9 mouse cellular contexts compared by ENCODE assay signal in the genomic region with DNA sequence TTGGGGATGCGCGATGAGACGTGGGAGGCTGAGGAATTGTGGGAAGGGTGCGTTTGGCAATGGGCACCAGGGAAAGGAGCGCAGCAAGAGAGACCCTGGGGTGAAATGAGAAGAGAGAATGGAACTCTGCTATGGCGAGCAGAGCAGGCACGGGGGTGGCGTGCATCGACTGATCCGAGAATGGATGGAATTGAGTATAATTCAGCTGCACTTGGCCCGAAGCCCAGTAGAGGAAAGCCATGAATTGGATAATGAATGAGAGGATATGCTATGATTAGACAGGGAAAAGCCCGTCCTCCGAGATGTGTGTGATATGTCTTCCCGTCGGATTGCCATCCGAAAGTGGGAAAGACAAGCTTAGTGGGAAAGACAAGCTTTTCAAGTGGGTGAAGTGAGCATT. TPM values are rescaled to one million over a fixed set of nuclear protein-coding genes. Genes with fewer than 3 reads are reported as not detected.
A peak's percentile ranks its signal among the peaks of the same experiment; 100 is the strongest.
DNase-seq lines count a peak whose midpoint lies in the region; ATAC-seq and TF ChIP-seq lines count a peak whose summit lies in the region.
"Had no signal": no experiment of that assay in that cellular context is flagged by ENCODE, and none has a peak within 500 bp of the region (broad histone marks: within the 10 kb centered on the region; RNA-seq: fewer than 3 reads in every experiment).

No protein-coding gene starts in this region.

- ATAC-seq in lung, embryonic 14.5 days (ENCODE audit: insufficient read depth): peak; percentile 63; the same call in 1 of the 2 replicates

- no peak overlapping the region for H3K4me3 ChIP-seq in lung, embryonic 14.5 days (ENCODE audit: low read depth, low read length)

- H3K27me3 ChIP-seq in lung, embryonic 14.5 days (ENCODE audit: insufficient read depth, low read length): no peaks in the 10 kb centered on the region

- H3K4me2 ChIP-seq in lung, embryonic 14.5 days: no peak overlapping the region

- H3K36me3 ChIP-seq in lung, embryonic 14.5 days (ENCODE audit: insufficient read depth): no peaks in the 10 kb centered on the region

- 47% methylated on average over 16 of the region's 16 CpGs for WGBS in lung, embryonic 14.5 days

- peak; percentile 27 for DNase-seq in cerebellum, postnatal 36 days
- no peak for DNase-seq in cerebellum, adult 9-10 months
- peak; percentile 77 for DNase-seq in lung, embryonic 14.5 days
- no peak for DNase-seq in lung, postnatal 25 days (ENCODE audit: low spot score)
- peak; percentile 38 to 78 for DNase-seq in layer of hippocampus, adult 18-20 months (ENCODE audit: low spot score in 2 of 2)
- peak; percentile 67 to 71 for DNase-seq in right cerebral cortex, adult 2 months (ENCODE audit: low spot score in 2 of 2)
- no peak for DNase-seq in retina, postnatal 1 day
- DNase-seq in B cell, adult 2 months: no peak
- DNase-seq: kidney, adult 2 months had no signal

- H3K9me3 ChIP-seq in lung, embryonic 14.5 days (ENCODE audit: low read depth, low read length): no peaks in the 10 kb centered on the region

- no peak overlapping the region for H3K9ac ChIP-seq in lung, embryonic 14.5 days

- no peaks in the 10 kb centered on the region for H3K4me1 ChIP-seq in lung, embryonic 14.5 days (ENCODE audit: insufficient read depth)

- no peak for TF ChIP-seq CTCF in lung, embryonic 14.5 days (IDR thresholded peaks at IDR 0.05; ENCODE audit: low read depth)

- no peak overlapping the region for H3K27ac ChIP-seq in lung, embryonic 14.5 days (ENCODE audit: low read depth)

RNA-seq across cellular contexts. Expression of a gene that starts 26.7 kb away (rescaled TPM):
- 0.62 and 0.71 TPM in 2 replicates for polyA plus RNA-seq in lung, embryonic 14.5 days (2014; fragmentation: Nextera tagmentation; extraction: Ambion mirVana)
- 100 to 1,000 TPM; 143 to 148 TPM for total RNA-seq in layer of hippocampus, adult 18-20 months (2021)

Comparison
In these comparisons a context has a peak if more than half of its experiments do, and no peak if none do; other contexts are left out.
1. DNase-seq: peak in cerebellum, postnatal 36 days (2 of 2), lung, embryonic 14.5 days (single experiment), layer of hippocampus, adult 18-20 months (2 of 2) and right cerebral cortex, adult 2 months (2 of 2); none in cerebellum, adult 9-10 months (single experiment), lung, postnatal 25 days (single experiment), retina, postnatal 1 day (single experiment) and B cell, adult 2 months (0 of 2).